Mouse (Mus musculus): ENCODE measurements around the gene Ly6g6d. TPM values are rescaled to one million over a fixed set of nuclear protein-coding genes. Genes with fewer than 3 reads are reported as not detected.

Ly6g6d gene
- polyA plus RNA-seq, 1 experiment from 2014 or later = 0.72 TPM

DNA sequence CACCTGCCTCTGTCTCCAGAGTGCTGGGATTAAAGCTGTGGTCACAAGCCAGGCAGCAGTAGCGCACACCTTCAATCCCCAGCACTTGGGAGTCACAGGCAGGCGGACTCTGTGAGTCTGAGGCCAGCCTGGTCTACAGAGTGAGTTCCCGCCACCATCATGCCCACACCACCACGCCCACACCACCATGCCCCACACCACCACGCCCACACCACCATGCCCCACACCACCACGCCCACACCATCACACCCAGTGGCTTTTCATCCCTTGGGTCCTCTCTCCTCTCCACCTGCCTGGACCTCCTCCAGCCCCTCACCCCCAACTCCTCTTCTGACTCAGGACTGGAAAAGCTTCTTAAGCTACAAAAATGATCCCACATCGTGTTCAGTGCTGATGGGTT lies 46.0 kb downstream of the Ly6g6d start:
- Histone ChIP-seq H3K4me1 (ENCODE audit: control insufficient read depth, insufficient read depth, low read length) (peaks cover 8% of the 10 kb centered on the region), H3K27ac (replicated peaks; ENCODE audit: low read depth, low read length) (no peak overlapping the region), H3K9me3 (ENCODE audit: control insufficient read depth, low read length) (no peaks in the 10 kb centered on the region), H3K36me3 (ENCODE audit: control insufficient read depth, insufficient read depth, low read length) (no peaks in the 10 kb centered on the region), H3K27me3 (ENCODE audit: control insufficient read depth, insufficient read depth, low read length) (no peaks in the 10 kb centered on the region), H3K4me2 (ENCODE audit: low read depth, severe bottlenecking) (no peak overlapping the region), H3K4me3 (ENCODE audit: low read depth, low read length) (no peak overlapping the region), H3K9ac (ENCODE audit: low read length) (no peak overlapping the region)
- WGBS = 86% methylated on average over 7 of the region's 7 CpGs
- no peak for ATAC-seq (ENCODE audit: insufficient number of reproducible peaks, low FRiP score, low TSS enrichment, low read depth)
- no peak for DNase-seq (ENCODE audit: low spot score)

DNA sequence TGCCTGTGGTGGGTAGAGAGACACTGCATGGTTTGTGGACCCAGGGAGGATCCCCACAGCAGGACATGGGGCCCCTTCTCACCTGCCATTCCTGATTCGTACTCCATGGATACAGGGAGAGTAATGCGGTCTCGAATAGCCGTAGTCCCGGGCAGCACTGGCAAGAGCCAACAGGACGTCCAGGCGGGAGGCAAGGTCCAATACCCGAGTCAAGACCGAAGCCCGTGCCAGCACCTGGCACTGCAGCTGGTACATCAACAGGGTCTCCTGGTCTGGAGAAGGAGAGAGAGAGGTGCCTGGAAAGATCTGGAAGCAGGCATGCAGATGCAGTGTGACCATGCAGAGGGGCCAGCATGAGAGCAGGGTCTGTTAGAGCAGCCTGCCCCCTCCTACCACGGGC lies 46.6 kb downstream of the Ly6g6d start:
- Histone ChIP-seq H3K9ac (ENCODE audit: low read length) (no peak overlapping the region), H3K4me3 (ENCODE audit: low read depth, low read length) (no peak overlapping the region), H3K4me2 (ENCODE audit: low read depth, severe bottlenecking) (no peak overlapping the region), H3K4me1 (ENCODE audit: control insufficient read depth, insufficient read depth, low read length) (peaks cover 8% of the 10 kb centered on the region), H3K27ac (replicated peaks; ENCODE audit: low read depth, low read length) (no peak overlapping the region), H3K27me3 (ENCODE audit: control insufficient read depth, insufficient read depth, low read length) (no peaks in the 10 kb centered on the region), H3K9me3 (ENCODE audit: control insufficient read depth, low read length) (no peaks in the 10 kb centered on the region), H3K36me3 (ENCODE audit: control insufficient read depth, insufficient read depth, low read length) (no peaks in the 10 kb centered on the region)
- WGBS = 88% methylated on average over 11 of the region's 11 CpGs
- no peak for ATAC-seq (ENCODE audit: insufficient number of reproducible peaks, low FRiP score, low TSS enrichment, low read depth)
- DNase-seq (ENCODE audit: low spot score) = no peak

DNA sequence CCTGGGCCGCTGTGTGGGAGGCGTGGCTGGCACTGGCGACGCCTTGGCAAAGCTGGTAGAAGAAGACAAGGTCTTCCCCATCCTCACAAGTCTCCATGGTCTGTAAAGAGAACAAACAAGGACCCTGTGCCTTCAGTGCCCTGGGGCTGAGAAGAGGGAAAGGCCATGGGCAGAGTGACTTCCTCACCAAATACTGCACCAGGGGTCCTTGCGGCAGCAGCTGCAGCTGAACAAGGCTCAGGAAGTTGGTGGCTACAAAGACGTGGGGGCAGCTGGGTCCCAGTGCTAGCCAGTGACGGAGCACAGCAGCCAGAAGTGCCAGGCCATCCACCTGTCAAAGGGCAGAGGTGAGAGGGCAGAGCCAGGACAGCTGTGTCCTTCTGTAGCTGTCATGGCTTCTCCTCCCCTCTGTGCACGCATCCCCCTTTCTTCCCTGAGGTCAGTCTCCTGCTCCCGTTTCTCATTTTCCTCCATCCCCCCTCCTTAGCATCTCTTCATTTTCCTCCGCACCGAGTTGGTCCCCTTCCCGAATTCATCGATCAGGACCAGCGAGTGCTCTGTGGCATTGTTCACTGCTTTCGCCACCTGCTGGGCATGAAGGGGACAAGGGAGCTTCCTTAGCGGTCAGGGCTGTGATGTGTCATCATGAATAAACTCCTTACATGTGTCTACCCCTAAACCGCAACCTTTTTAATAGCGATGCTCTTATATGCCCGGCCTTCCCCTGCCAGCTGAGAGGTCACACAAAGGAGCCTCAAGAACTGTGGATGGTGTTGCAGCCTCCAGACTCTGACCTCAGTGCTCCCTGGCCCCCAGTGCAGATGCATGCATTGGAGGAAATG lies 48.0 kb downstream of the Ly6g6d start:
- Histone ChIP-seq H3K4me3 (ENCODE audit: low read depth, low read length) (no peak overlapping the region), H3K27me3 (ENCODE audit: control insufficient read depth, insufficient read depth, low read length) (no peaks in the 10 kb centered on the region), H3K36me3 (ENCODE audit: control insufficient read depth, insufficient read depth, low read length) (no peaks in the 10 kb centered on the region), H3K4me2 (ENCODE audit: low read depth, severe bottlenecking) (0 out of 2 replicates have a peak overlapping the region, but pooled peaks have one; percentile 0), H3K9ac (ENCODE audit: low read length) (no peak overlapping the region), H3K27ac (replicated peaks; ENCODE audit: low read depth, low read length) (no peak overlapping the region), H3K9me3 (ENCODE audit: control insufficient read depth, low read length) (no peaks in the 10 kb centered on the region), H3K4me1 (ENCODE audit: control insufficient read depth, insufficient read depth, low read length) (peaks cover 8% of the 10 kb centered on the region)
- WGBS = 35% methylated on average over 19 of the region's 19 CpGs
- DNase-seq (ENCODE audit: low spot score) (no peak), ATAC-seq (ENCODE audit: insufficient number of reproducible peaks, low FRiP score, low TSS enrichment, low read depth) (no peak)

DNA sequence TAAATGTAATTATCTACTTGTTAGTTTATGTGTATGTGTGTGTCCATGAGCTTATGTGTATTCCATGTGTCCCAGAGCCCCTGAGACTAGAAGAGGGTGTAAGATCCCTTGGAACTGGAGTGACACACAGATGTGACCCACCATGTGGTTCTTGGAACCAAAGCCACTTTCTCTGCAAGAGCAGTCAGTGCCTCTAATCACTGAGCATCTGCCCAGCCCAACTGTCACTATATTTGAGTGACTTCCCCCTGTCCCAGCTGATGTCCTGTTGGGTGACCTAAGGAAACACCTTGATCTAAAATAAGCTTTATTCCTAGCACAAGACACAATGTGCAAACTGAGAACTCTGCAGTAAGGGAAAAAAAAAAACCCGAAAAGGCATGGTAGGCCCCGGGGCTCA lies 49.5 kb downstream of the Ly6g6d start:
- DNase-seq (ENCODE audit: low spot score) (no peak), ATAC-seq (ENCODE audit: insufficient number of reproducible peaks, low FRiP score, low TSS enrichment, low read depth) (no peak)
- H3K4me3 ChIP-seq (ENCODE audit: low read depth, low read length) = no peak overlapping the region
- no peaks in the 10 kb centered on the region for H3K27me3 ChIP-seq (ENCODE audit: control insufficient read depth, insufficient read depth, low read length)
- H3K9ac ChIP-seq (ENCODE audit: low read length) = no peak overlapping the region
- H3K27ac ChIP-seq (replicated peaks; ENCODE audit: low read depth, low read length) = no peak overlapping the region
- H3K4me2 ChIP-seq (ENCODE audit: low read depth, severe bottlenecking) = no peak overlapping the region
- H3K36me3 ChIP-seq (ENCODE audit: control insufficient read depth, insufficient read depth, low read length) = no peaks in the 10 kb centered on the region
- WGBS = 83% methylated on average over 2 of the region's 2 CpGs
- peaks cover 8% of the 10 kb centered on the region for H3K4me1 ChIP-seq (ENCODE audit: control insufficient read depth, insufficient read depth, low read length)
- H3K9me3 ChIP-seq (ENCODE audit: control insufficient read depth, low read length) = no peaks in the 10 kb centered on the region

DNA sequence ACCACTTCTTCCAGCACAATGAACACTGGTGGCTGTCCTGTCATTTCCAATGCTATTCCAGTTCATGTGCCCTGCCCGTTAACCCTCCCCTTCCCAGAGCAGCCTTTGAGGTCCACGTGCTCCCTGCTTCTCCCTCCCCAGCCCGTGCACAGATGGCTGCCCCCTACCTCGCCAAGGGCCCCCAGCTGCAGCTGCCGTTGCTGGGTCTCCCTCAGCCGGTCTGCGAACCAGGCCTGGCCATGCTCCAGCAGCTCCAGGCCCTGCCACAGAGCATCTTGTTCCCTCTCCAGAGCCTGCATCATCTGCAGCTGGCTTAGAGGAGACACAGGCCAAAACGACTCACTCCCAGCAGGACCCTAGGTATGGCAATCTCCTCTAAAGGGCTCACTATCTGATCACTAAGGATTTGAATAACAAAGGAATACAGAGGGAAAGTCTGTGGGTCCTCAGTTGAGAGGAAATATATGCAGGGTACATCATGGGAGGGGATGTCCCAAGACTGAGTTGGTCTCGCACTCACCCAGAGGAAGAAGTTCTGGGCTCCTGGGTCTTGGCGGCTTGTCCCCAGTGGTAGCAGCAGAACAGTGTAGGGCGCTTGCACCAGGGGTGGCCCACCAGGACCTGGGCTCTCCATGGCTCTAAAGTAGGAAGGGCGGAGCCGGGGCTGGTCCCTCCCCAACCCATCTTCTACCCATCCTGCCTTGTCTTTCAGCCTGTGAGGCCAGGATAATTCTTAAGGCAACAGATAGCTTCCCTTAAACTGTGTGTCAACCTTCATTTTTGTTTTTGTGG lies 50.4 kb downstream of the Ly6g6d start, which contains the start of gene Sapcd1:
Sapcd1 (minus strand) TSS at position 740 of the 792 bp plus-strand sequence.
- Histone ChIP-seq H3K4me3 (ENCODE audit: low read depth, low read length) (no peak within 1 kb of the TSS), H3K4me1 (ENCODE audit: control insufficient read depth, insufficient read depth, low read length) (peaks cover 8% of the 10 kb centered on the region), H3K9me3 (ENCODE audit: control insufficient read depth, low read length) (no peaks in the 10 kb centered on the region), H3K27ac (replicated peaks; ENCODE audit: low read depth, low read length) (no peak within 1 kb of the TSS), H3K4me2 (ENCODE audit: low read depth, severe bottlenecking) (no peak within 1 kb of the TSS), H3K9ac (ENCODE audit: low read length) (peak within 1 kb of the TSS; percentile 45; the same call in 1 of the 2 replicates), H3K36me3 (ENCODE audit: control insufficient read depth, insufficient read depth, low read length) (no peaks in the 10 kb centered on the region), H3K27me3 (ENCODE audit: control insufficient read depth, insufficient read depth, low read length) (no peaks in the 10 kb centered on the region)
- peak; percentile 43 for DNase-seq (ENCODE audit: low spot score)
- peak; percentile 42; the same call in 1 of the 2 replicates for ATAC-seq (ENCODE audit: insufficient number of reproducible peaks, low FRiP score, low TSS enrichment, low read depth)
- WGBS = 37% methylated on average over 13 of the region's 13 CpGs

DNA sequence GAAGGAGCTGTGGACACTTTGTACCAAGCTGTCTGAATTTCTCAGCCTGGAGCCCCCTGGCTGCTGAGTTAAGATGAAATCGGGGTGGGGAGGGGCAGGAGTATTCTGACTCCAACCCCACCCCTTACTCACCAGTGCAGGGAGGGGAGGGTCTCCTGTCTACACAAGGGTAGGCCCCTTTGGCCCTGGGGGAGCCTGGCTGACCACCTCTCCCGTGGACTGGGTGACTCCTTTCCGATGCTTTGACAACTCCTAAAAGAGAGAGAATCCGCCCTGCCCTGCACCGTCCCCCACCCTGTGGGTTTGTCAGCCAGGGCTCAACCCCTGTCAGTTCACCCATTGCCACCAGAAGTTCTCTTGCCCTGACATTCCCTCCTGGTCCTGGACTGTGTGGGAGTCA lies 51.7 kb downstream of the Ly6g6d start:
- H3K36me3 ChIP-seq (ENCODE audit: control insufficient read depth, insufficient read depth, low read length) = no peaks in the 10 kb centered on the region
- DNase-seq (ENCODE audit: low spot score) (no peak), ATAC-seq (ENCODE audit: insufficient number of reproducible peaks, low FRiP score, low TSS enrichment, low read depth) (no peak)
- H3K9me3 ChIP-seq (ENCODE audit: control insufficient read depth, low read length) = no peaks in the 10 kb centered on the region
- H3K4me1 ChIP-seq (ENCODE audit: control insufficient read depth, insufficient read depth, low read length) = peaks cover 10% of the 10 kb centered on the region
- H3K4me3 ChIP-seq (ENCODE audit: low read depth, low read length) = no peak overlapping the region
- H3K27me3 ChIP-seq (ENCODE audit: control insufficient read depth, insufficient read depth, low read length) = no peaks in the 10 kb centered on the region
- no peak overlapping the region for H3K27ac ChIP-seq (replicated peaks; ENCODE audit: low read depth, low read length)
- H3K4me2 ChIP-seq (ENCODE audit: low read depth, severe bottlenecking) = no peak overlapping the region
- H3K9ac ChIP-seq (ENCODE audit: low read length) = no peak overlapping the region; the same call in 1 of the 2 replicates
- 84% methylated on average over 5 of the region's 5 CpGs for WGBS

DNA sequence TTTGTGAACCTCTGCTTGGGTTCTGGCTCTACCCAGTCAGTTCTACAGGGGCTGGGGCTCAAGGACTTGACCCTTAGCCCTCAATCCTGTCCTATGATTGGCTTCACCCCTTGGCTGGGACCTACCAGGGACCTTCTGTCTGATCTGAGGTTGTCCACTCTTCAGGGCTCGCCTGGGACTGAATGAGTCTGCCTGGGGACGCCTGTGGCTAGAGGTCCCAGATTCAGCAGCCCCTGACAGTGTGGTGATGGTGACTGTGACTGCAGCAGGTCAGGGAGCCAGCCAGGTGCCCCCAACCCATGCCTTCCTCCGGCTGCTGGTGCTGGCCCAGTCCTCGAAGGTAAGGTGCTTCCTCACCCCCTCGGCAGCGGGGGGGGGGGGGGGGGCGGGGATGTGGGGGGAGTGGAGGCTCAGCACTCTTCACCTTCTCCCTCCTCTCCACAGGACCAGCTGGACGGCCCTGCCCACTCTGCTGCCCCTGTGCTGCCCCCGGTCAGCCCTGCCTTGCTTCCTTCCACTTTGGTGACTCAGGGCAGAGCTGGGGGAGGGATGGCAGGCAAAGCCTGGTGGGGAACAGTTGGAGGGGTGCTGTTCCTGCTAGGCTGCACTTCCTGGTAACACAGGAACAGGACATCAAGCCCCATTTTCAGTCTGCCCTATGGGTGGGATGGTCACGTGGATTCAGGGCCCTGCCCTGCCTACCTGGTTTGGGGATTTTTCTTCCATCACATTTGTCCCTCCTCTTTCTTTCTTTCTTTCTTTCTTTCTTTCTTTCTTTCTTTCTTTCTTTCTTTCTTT lies 53.0 kb downstream of the Ly6g6d start:
- H3K36me3 ChIP-seq (ENCODE audit: control insufficient read depth, insufficient read depth, low read length) = no peaks in the 10 kb centered on the region
- H3K4me1 ChIP-seq (ENCODE audit: control insufficient read depth, insufficient read depth, low read length) = peaks cover 10% of the 10 kb centered on the region

DNA sequence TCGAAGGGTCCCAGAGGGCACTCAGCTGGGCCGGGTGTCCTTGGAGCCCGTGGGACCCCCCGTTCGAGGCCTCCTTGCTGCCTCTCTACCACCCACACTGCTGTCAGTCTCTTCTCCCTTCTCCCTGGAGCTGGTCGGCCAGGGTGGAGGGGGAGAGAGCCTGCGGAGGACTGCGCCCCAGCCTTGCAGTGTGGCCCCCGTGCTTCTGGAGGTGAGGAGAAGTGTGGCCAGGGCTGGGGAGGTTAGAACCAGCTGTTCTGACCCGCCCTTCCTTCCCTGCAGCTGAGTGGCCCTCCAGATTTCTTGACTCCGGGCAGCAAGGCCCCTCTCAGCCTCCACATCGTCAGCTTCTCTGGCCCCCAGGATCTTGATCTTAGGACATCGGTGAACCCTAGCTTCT lies 53.6 kb downstream of the Ly6g6d start:
- Histone ChIP-seq H3K27me3 (ENCODE audit: control insufficient read depth, insufficient read depth, low read length) (no peaks in the 10 kb centered on the region), H3K4me1 (ENCODE audit: control insufficient read depth, insufficient read depth, low read length) (peaks cover 6% of the 10 kb centered on the region), H3K27ac (replicated peaks; ENCODE audit: low read depth, low read length) (no peak overlapping the region), H3K36me3 (ENCODE audit: control insufficient read depth, insufficient read depth, low read length) (no peaks in the 10 kb centered on the region), H3K4me2 (ENCODE audit: low read depth, severe bottlenecking) (no peak overlapping the region), H3K9me3 (ENCODE audit: control insufficient read depth, low read length) (no peaks in the 10 kb centered on the region), H3K4me3 (ENCODE audit: low read depth, low read length) (no peak overlapping the region), H3K9ac (ENCODE audit: low read length) (no peak overlapping the region)
- ATAC-seq (ENCODE audit: insufficient number of reproducible peaks, low FRiP score, low TSS enrichment, low read depth) (no peak), DNase-seq (ENCODE audit: low spot score) (no peak)
- 67% methylated on average over 13 of the region's 13 CpGs for WGBS

More for the DNA sequence above, 53.0 kb downstream of the Ly6g6d start:
- Histone ChIP-seq H3K27ac (replicated peaks; ENCODE audit: low read depth, low read length) (no peak overlapping the region), H3K9me3 (ENCODE audit: control insufficient read depth, low read length) (no peaks in the 10 kb centered on the region), H3K4me2 (ENCODE audit: low read depth, severe bottlenecking) (no peak overlapping the region), H3K27me3 (ENCODE audit: control insufficient read depth, insufficient read depth, low read length) (no peaks in the 10 kb centered on the region), H3K9ac (ENCODE audit: low read length) (no peak overlapping the region), H3K4me3 (ENCODE audit: low read depth, low read length) (no peak overlapping the region)
- 68% methylated on average over 6 of the region's 10 CpGs for WGBS
- ATAC-seq (ENCODE audit: insufficient number of reproducible peaks, low FRiP score, low TSS enrichment, low read depth) (no peak), DNase-seq (ENCODE audit: low spot score) (no peak)
